Mouse (Mus musculus): ENCODE data around the gene Maml2. TPM values are rescaled to one million over a fixed set of nuclear protein-coding genes. Genes with fewer than 3 reads are reported as not detected.

Maml2 gene
- polyA plus RNA-seq, 1 experiment from 2014 or later: 12.9 TPM

DNA sequence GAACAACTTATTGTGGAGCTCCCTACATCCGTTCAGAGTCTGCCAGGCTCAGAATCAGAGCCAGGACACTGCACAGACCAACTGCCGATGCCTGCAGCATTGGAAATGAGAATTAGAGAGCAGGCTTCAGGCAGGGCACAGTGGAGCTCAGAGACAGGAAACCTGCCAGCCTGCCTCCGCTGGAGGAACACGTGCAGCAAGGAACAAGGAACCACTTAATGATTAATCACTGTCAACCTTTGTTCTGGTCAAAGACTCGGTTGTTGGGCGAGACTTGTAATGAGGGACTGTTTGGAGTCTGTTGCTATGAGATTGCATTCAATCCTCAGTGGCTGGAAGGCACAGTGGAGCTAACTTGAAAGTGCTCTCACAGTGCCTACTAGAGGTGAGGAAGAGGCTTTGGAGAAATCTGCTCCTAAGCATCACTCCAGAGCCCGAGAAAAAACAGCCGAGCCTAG lies 383.9 kb downstream of the Maml2 start:
- WGBS: 2% methylated on average over 8 of the region's 8 CpGs
- Histone ChIP-seq H3K4me3 (no peak overlapping the region), H3K27ac (replicated peaks) (peak overlapping the region; percentile 72), H3K9ac (no peak overlapping the region), H3K4me2 (peak overlapping the region; percentile 37), H3K4me1 (replicated peaks) (peaks cover 22% of the 10 kb centered on the region), H3K36me3 (no peaks in the 10 kb centered on the region), H3K27me3 (no peaks in the 10 kb centered on the region), H3K9me3 (no peaks in the 10 kb centered on the region)
- ATAC-seq (ENCODE audit: low read depth): peak; percentile 95

DNA sequence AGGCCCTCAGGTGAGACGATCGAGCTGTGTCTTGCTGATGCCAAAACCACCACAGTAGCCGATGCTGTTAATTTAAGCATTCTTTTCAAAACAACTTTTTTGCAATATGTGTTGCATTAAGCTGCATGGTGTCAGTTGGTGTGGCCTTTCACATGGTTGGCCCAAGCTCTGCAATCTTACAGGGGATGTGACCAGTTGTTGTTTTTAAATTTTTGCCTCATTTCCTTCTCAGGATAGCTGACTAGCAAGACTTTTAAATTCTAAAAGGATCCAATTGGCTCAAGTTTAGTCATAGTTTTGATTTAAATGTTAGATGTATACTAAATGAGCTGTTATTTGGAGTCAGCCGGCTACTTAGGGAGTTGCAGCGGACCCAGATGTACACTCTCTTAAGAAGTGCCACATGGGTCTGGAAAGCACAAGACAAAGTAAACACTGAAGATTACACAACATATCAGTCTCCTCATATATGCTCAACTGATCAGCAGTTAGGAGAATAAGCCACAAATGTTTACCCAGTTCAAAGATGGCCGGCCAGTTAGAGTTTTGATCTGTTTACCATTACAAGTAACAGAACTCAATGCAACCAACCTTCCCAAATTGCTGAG lies 386.7 kb downstream of the Maml2 start:
- Histone ChIP-seq H3K4me1 (replicated peaks) (peaks cover 35% of the 10 kb centered on the region), H3K9ac (no peak overlapping the region), H3K4me3 (no peak overlapping the region), H3K9me3 (no peaks in the 10 kb centered on the region), H3K27me3 (no peaks in the 10 kb centered on the region), H3K4me2 (no peak overlapping the region), H3K27ac (replicated peaks) (no peak overlapping the region), H3K36me3 (no peaks in the 10 kb centered on the region)
- WGBS: 95% methylated on average over 6 of the region's 6 CpGs
- ATAC-seq (ENCODE audit: low read depth): no peak

DNA sequence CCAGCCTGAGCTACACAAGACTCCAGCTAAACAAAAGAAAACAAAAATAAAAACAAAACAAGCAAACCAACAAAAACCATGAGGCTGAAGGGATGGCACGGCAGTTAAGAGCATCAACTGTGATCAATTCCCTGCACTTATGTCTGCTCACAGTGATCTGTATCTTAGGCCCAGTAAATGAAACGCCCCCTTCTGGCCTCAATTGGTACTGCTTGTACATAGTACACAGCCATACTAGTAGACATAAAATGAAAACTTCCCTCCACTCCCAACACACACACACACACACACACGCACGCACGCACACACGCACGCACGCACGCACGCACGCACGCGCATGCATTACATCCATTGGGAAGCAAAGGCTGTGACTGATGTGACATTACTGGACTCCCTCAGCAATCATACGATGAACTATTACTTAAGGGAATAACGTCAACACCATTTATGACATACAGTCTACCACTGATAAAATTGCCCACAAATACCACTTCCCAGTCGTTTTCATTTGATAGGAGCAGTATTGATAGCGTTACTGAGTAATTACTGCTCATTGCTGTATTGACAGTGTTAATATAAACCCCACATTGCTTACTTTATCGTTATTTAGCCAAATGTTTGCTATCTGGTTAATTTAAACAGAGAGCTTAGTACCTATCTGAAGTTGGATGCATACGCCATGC lies 389.4 kb downstream of the Maml2 start:
- Histone ChIP-seq H3K4me1 (replicated peaks) (peaks cover 34% of the 10 kb centered on the region), H3K27ac (replicated peaks) (no peak overlapping the region), H3K9ac (no peak overlapping the region), H3K9me3 (no peaks in the 10 kb centered on the region), H3K27me3 (no peaks in the 10 kb centered on the region), H3K36me3 (no peaks in the 10 kb centered on the region), H3K4me3 (no peak overlapping the region), H3K4me2 (no peak overlapping the region)
- ATAC-seq (ENCODE audit: low read depth): no peak
- WGBS: 91% methylated on average over 19 of the region's 19 CpGs

DNA sequence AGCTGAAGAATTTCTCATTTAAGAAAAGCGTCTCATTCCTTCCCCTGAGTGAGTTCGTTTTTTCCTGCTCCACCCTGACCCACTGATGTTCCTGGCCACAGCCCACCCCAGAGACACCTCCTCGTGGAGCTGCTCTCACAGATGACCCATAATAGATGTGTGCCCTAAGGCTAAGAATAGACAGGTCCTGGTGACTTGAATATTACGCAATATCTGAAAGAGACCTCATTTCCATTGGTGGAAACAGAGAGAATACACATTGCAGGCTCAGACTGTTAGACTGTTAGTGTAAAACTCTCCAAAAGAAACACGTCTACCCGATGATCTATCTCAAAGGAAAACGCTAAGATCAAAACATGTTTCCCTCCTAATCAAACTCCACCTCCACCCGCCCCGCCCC lies 391.2 kb downstream of the Maml2 start:
- no peak overlapping the region for H3K9ac ChIP-seq
- no peaks in the 10 kb centered on the region for H3K36me3 ChIP-seq
- H3K4me2 ChIP-seq: no peak overlapping the region
- no peaks in the 10 kb centered on the region for H3K9me3 ChIP-seq
- peak; percentile 27; the same call in 1 of the 2 replicates for ATAC-seq (ENCODE audit: low read depth)
- H3K27me3 ChIP-seq: no peaks in the 10 kb centered on the region
- WGBS: 76% methylated on average over 9 of the region's 9 CpGs
- H3K4me1 ChIP-seq (replicated peaks): peaks cover 28% of the 10 kb centered on the region
- H3K4me3 ChIP-seq: no peak overlapping the region
- H3K27ac ChIP-seq (replicated peaks): peak overlapping the region; percentile 10; the same call in 1 of the 2 replicates

DNA sequence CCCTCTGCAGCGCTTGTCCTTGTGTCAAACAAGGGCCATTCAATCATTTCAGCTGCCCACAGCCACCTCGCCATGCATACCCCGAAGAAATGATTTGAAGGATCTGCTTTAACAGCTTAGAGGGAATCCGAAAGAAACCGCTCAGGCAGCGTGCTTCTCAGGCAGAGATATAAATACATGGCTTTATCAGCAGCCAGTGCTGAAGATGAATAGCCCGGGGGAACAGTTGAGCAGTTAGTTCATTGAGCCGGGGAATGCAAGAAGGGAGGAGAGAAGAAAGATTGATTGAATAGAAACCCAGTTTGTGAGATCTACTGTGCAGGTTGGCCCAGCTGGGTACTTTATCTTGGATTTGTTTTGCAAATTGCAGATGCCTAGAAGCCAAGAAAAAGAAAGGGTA lies 392.6 kb downstream of the Maml2 start:
- peak overlapping the region; percentile 46; the same call in 1 of the 2 replicates for H3K9ac ChIP-seq
- peak overlapping the region; percentile 77 for H3K27ac ChIP-seq (replicated peaks)
- peak; percentile 63 for ATAC-seq (ENCODE audit: low read depth)
- WGBS: 19% methylated on average over 8 of the region's 8 CpGs
- H3K4me1 ChIP-seq (replicated peaks): peaks cover 28% of the 10 kb centered on the region
- H3K4me3 ChIP-seq: no peak overlapping the region
- peak overlapping the region; percentile 42 for H3K4me2 ChIP-seq
- H3K36me3 ChIP-seq: no peaks in the 10 kb centered on the region
- H3K27me3 ChIP-seq: no peaks in the 10 kb centered on the region
- no peaks in the 10 kb centered on the region for H3K9me3 ChIP-seq

DNA sequence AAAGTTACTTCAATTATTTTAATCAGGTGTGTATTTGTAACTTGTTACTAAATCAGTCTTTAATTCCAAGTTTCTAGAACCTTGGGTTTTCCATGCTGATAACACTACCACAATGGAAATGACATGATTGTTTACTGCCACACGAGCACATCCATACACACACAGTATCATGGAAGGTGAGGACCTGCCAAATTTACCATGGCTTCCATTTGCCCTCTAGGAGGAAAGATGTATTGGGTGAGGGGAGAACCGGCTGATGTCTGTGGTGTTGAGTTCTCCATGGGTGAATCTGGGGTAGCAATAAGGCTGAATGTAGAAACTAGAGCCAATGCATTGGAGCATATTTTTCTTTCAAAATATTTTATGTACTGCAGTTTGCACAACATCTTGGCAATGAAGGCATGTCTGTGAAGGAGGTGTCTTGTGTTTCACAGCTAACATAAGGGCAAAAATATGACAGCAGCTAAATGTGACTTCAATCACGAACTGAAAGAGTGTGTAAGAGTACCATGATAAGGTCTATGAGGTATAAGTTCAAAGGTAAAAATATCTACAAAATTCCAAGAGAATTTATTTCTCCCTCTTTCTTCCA lies 396.0 kb downstream of the Maml2 start:
- WGBS: 93% methylated on average over 3 of the region's 3 CpGs
- H3K9me3 ChIP-seq: no peaks in the 10 kb centered on the region
- no peak for ATAC-seq (ENCODE audit: low read depth)
- H3K27me3 ChIP-seq: no peaks in the 10 kb centered on the region
- H3K4me2 ChIP-seq: no peak overlapping the region
- H3K9ac ChIP-seq: no peak overlapping the region
- peaks cover 35% of the 10 kb centered on the region for H3K4me1 ChIP-seq (replicated peaks)
- H3K4me3 ChIP-seq: no peak overlapping the region
- no peak overlapping the region for H3K27ac ChIP-seq (replicated peaks)
- H3K36me3 ChIP-seq: no peaks in the 10 kb centered on the region

DNA sequence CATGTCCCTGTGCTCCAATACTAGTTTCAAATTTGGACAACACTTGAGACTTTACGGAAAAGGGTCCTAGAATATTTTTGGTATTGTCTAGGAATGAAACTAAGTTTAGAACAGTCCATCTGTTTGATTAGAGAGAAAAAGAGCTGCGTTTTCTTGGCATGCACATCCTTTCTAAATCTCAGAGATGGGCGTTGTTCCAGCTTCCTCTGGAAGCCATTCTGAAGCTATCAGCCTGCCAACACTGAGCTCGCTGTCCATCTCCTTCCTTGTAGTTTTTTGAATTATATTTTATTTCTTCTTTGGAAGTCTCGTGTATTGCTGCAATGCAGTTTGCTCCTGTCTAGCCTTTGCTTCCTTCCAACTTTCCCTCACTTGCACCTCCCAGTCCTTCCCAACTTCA lies 396.5 kb downstream of the Maml2 start:
- H3K4me3 ChIP-seq: no peak overlapping the region
- peaks cover 35% of the 10 kb centered on the region for H3K4me1 ChIP-seq (replicated peaks)
- no peaks in the 10 kb centered on the region for H3K9me3 ChIP-seq
- H3K27me3 ChIP-seq: no peaks in the 10 kb centered on the region
- WGBS: 78% methylated on average over 5 of the region's 5 CpGs
- H3K36me3 ChIP-seq: no peaks in the 10 kb centered on the region
- H3K4me2 ChIP-seq: no peak overlapping the region
- no peak overlapping the region for H3K9ac ChIP-seq
- H3K27ac ChIP-seq (replicated peaks): no peak overlapping the region
- ATAC-seq (ENCODE audit: low read depth): no peak

DNA sequence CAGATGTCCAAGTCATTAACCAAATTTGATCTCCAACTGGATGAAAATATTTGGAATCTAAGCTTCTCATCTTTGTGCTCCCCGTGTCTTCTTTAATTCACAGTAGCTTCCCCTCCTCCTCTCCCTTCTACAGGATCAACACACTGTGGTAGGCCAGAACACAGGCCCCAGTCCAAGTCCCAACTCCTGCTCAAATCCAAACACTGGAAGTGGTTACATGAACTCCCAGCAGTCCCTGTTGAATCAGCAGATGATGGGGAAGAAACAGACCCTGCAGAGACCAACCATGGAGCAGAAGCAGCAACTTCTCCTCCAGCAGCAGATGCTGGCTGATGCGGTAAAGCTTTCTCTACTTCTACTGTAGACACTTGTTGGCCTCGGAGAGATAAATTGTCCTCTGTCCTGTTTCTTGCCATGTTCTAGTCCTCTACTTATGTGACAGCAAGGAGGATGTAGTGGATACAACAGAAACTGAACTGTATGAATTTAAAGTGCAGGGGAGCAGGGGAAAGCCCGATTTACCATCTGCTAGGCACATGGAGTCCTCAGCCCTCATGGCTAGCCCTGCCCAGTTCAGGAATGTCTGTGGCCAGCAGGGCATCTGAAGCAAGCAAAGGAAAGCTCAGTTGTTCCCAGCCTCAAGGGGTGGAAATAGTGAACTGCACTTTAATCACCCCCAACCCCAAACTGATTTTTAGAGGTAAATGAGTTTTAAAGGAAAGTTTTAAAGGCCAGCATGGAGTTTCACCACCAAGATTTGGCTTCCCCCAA lies 399.5 kb downstream of the Maml2 start:
- Histone ChIP-seq H3K4me2 (no peak overlapping the region), H3K4me1 (replicated peaks) (peaks cover 21% of the 10 kb centered on the region), H3K27ac (replicated peaks) (peak overlapping the region; percentile 57), H3K36me3 (no peaks in the 10 kb centered on the region), H3K4me3 (no peak overlapping the region), H3K27me3 (no peaks in the 10 kb centered on the region), H3K9ac (no peak overlapping the region), H3K9me3 (no peaks in the 10 kb centered on the region)
- ATAC-seq (ENCODE audit: low read depth): no peak
- 80% methylated on average over 4 of the region's 4 CpGs for WGBS

DNA sequence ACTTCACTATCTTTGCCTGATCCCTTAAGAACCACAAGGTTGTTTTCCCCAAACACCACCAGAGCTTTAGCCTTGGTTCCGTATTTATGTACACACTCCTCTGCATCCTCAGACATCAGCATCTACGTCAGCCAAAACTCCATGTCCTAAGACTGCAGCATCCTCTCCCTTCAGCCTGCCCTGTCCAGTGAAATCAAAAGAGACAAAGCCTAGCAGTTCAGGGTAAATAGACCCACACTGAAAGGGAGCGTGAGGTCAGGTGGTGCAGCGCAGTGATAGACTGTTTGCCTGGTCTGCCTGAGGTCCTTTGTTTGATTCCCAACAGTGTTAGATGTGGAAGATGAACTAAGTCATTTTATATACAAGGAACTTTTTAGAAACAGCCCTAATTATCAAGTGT lies 400.1 kb downstream of the Maml2 start:
- peak overlapping the region; percentile 57 for H3K27ac ChIP-seq (replicated peaks)
- no peak for ATAC-seq (ENCODE audit: low read depth)
- 46% methylated on average over 4 of the region's 4 CpGs for WGBS

DNA sequence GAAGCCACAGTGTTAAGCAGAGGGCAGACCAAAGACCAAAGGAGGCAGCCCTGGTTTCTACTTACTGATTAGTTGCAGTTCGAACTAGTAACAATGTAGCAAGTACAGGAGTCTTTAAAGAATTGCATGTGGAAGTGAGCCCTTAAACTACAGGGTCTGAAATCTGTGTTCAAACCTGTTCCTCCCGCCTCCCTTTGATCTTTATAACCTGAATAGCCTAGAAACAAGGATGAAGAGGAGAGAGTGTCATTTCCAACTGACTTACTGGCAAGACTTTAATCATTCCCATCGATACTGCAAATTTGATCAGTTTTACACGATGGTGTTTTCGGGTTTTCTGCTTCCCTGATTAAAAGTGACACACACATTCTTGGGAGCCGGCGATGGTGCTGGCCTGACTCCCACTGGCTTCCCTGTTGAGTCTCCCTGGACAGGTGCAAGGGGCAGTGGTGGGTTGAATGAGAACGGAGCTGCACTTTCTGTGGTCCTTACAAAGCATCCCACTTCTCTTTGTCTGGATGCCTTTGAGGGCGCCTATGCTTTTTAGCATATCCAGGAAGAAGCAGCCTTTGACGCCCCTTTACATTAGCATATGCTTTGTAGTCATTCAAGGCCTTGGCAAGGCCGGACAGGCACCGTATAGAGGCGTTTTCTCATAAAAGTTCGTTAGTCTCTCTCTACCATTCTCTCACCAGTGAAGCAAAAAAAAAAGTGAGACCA lies 401.5 kb downstream of the Maml2 start:
- peak overlapping the region; percentile 59 for H3K27ac ChIP-seq (replicated peaks)
- no peaks in the 10 kb centered on the region for H3K9me3 ChIP-seq
- peaks cover 19% of the 10 kb centered on the region for H3K36me3 ChIP-seq
- H3K27me3 ChIP-seq: no peaks in the 10 kb centered on the region
- H3K4me3 ChIP-seq: no peak overlapping the region
- 13% methylated on average over 14 of the region's 14 CpGs for WGBS
- ATAC-seq (ENCODE audit: low read depth): peak; percentile 88
- H3K4me2 ChIP-seq: no peak overlapping the region
- H3K4me1 ChIP-seq (replicated peaks): peaks cover 21% of the 10 kb centered on the region
- no peak overlapping the region for H3K9ac ChIP-seq

More for the DNA sequence above, 400.1 kb downstream of the Maml2 start:
- H3K36me3 ChIP-seq: peaks cover 6% of the 10 kb centered on the region; the same call in 1 of the 2 replicates
- no peak overlapping the region for H3K4me3 ChIP-seq
- H3K27me3 ChIP-seq: no peaks in the 10 kb centered on the region
- H3K4me1 ChIP-seq (replicated peaks): peaks cover 21% of the 10 kb centered on the region
- no peaks in the 10 kb centered on the region for H3K9me3 ChIP-seq
- no peak overlapping the region for H3K9ac ChIP-seq
- H3K4me2 ChIP-seq: no peak overlapping the region

DNA sequence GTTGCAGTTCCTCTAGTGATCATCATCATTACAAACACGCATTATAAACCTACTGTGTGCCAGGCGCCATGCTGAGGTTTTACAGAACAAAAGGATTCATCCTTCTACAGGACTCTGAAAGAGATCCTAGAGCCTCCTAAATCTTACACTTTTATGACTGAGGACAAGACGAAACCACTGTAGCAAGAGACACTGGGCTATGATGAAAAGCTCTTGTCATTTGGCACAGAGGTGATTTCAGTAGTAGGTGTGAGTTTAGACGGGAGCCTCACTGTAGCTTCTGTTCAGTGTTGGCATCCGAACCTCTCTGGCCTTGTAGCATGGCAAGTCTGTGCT lies 402.0 kb downstream of the Maml2 start:
- H3K27me3 ChIP-seq: no peaks in the 10 kb centered on the region
- no peaks in the 10 kb centered on the region for H3K9me3 ChIP-seq
- H3K9ac ChIP-seq: no peak overlapping the region
- ATAC-seq (ENCODE audit: low read depth): peak; percentile 42; the same call in 1 of the 2 replicates
- WGBS: 20% methylated on average over 5 of the region's 5 CpGs
- H3K27ac ChIP-seq (replicated peaks): peak overlapping the region; percentile 43; the same call in 1 of the 2 replicates
- peaks cover 21% of the 10 kb centered on the region for H3K4me1 ChIP-seq (replicated peaks)
- peaks cover 20% of the 10 kb centered on the region for H3K36me3 ChIP-seq
- no peak overlapping the region for H3K4me2 ChIP-seq
- H3K4me3 ChIP-seq: no peak overlapping the region

Measured in neural tube, embryonic 13.5 days (tissue).